Mouse (Mus musculus) heart, postnatal 0 days (tissue): ENCODE results near the gene 1700021F07Rik. TPM values are rescaled to one million over a fixed set of nuclear protein-coding genes. Genes with fewer than 3 reads are reported as not detected.

ENCODE experiments used
- ATAC-seq: fragments of 200-750 bp; cut with Nextera tagmentation; 2 replicates; pipeline ENCODE4 v1.8.0; 2017; ENCODE audit warnings: low read depth, moderate number of reproducible peaks, moderate library complexity; ENCODE audit not compliant: insufficient read depth
- DNase-seq: peaks from one replicate; pipeline ENCODE4 v3.0.0-alpha.2; 2016; ENCODE audit warnings: low spot score
- H3K27ac ChIP-seq: fragments of 300-500 bp; sonication (generic); 2 replicates; pipeline ENCODE4 v1.5.1; 2014; ENCODE audit warnings: low read depth, mild to moderate bottlenecking
- H3K27me3 ChIP-seq: fragments of 300-500 bp; sonication (generic); 2 replicates; pipeline ENCODE4 v1.6.1; 2014; ENCODE audit warnings: low read length, mixed read lengths; ENCODE audit not compliant: control insufficient read depth, insufficient read depth
- H3K36me3 ChIP-seq: fragments of 300-500 bp; sonication (generic); replicated peaks from 2 replicates; pipeline ENCODE4 v1.6.1; 2014; ENCODE audit warnings: low read length, mixed read lengths; ENCODE audit not compliant: control insufficient read depth, insufficient read depth
- H3K4me1 ChIP-seq: fragments of 300-500 bp; sonication (generic); 2 replicates; pipeline ENCODE4 v1.6.1; 2014; ENCODE audit warnings: antibody characterized with exemption; ENCODE audit not compliant: control insufficient read depth, insufficient read depth
- H3K4me2 ChIP-seq: fragments of 300-500 bp; sonication (generic); 2 replicates; pipeline ENCODE4 v1.6.1; 2014; ENCODE audit warnings: low read depth, mild to moderate bottlenecking, low read length, moderate library complexity
- H3K4me3 ChIP-seq: fragments of 300-500 bp; sonication (generic); 2 replicates; pipeline ENCODE4 v1.5.1; 2014; ENCODE audit warnings: low read depth, low read length
- H3K9ac ChIP-seq: fragments of 300-500 bp; sonication (generic); replicated peaks from 2 replicates; pipeline ENCODE4 v1.6.1; 2014; ENCODE audit warnings: low read depth, low read length, mixed read lengths
- H3K9me3 ChIP-seq: fragments of 300-500 bp; sonication (generic); replicated peaks from 2 replicates; pipeline ENCODE4 v1.6.1; 2016; ENCODE audit warnings: low read length; ENCODE audit not compliant: control insufficient read depth
- CTCF ChIP-seq: IDR thresholded peaks from 2 replicates; pipeline ENCODE4 v1.5.1; 2016; ENCODE audit warnings: antibody characterized with exemption, control low read depth, low read depth
- EP300 ChIP-seq: IDR thresholded peaks from 2 replicates; pipeline ENCODE4 v1.6.1; 2016; ENCODE audit warnings: antibody characterized with exemption, low read depth
- WGBS: fragments of 180-500 bp; shearing (Covaris S2); extraction: QIAGEN DNeasy Blood & Tissue Kit; methylation state at CpG from one replicate; pipeline ENCODE4 v1.1.7; 2014; 5-methylcytosine and 5-hydroxymethylcytosine counted together
- polyA plus RNA-seq: library from polyadenylated mRNA; unstranded; fragments of >200 nt; fragmentation: Nextera tagmentation; extraction: Ambion mirVana; gene quantifications from 2 replicates; pipeline ENCODE4 v1.2.1, GENCODE M21; 2015
- total RNA-seq: library from RNA; depleted of rRNA; stranded (reverse); fragments of >200 nt; gene quantifications from 2 replicates; pipeline ENCODE4 v1.2.3, GENCODE M21; 2014; ENCODE audit warnings: low replicate concordance; rRNA removed

1700021F07Rik gene
- not detected in 2 replicates for total RNA-seq
- not detected in 2 replicates for polyA plus RNA-seq

GRCm38 (mm10) chr2:173522376-173522775, at the start of gene 1700021F07Rik:
1700021F07Rik (plus strand) TSS chr2:173522586.
- H3K27me3 ChIP-seq = no peaks in the 10 kb centered on the region
- 88% methylated on average over 18 of the region's 18 CpGs for WGBS
- no peaks in the 10 kb centered on the region for H3K36me3 ChIP-seq
- TF ChIP-seq CTCF (no peak), EP300 (no peak)
- H3K4me2 ChIP-seq = no peak within 1 kb of the TSS
- no peak within 1 kb of the TSS for H3K9ac ChIP-seq
- ATAC-seq (no peak), DNase-seq (no peak)
- no peaks in the 10 kb centered on the region for H3K9me3 ChIP-seq
- H3K4me1 ChIP-seq = no peaks in the 10 kb centered on the region
- no peak within 1 kb of the TSS for H3K4me3 ChIP-seq
- no peak within 1 kb of the TSS for H3K27ac ChIP-seq

DNA sequence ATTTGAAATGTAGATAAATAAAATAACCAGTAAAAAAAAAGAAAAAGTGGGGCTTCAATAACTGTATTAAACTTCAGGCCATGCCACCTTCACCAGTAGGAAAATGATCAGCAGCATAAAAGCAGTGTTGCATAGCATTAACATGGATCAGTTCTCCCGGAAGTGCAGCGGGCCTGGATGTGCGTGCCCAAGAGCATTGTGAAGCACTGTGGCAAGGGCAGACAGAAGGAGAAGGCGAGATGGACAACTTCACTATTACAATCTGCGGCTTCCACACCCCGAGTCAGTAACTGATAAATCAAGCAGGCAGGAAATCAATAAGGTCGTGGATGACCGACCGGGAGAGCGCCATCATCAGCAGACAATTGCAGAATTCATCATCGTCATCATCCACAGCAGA, 49.2 kb upstream of the 1700021F07Rik start:
- Histone ChIP-seq H3K36me3 (no peaks in the 10 kb centered on the region), H3K4me3 (no peak overlapping the region), H3K9ac (no peak overlapping the region), H3K4me1 (no peaks in the 10 kb centered on the region), H3K9me3 (no peaks in the 10 kb centered on the region), H3K27me3 (no peaks in the 10 kb centered on the region), H3K4me2 (no peak overlapping the region), H3K27ac (no peak overlapping the region)
- TF ChIP-seq CTCF = no peak
- no peak for TF ChIP-seq EP300
- DNase-seq (no peak), ATAC-seq (no peak)
- WGBS = 68% methylated on average over 11 of the region's 11 CpGs

- WGBS = 85% methylated on average over 12 of the region's 12 CpGs
Observed at GRCm38 (mm10) chr2:173479050-173479449, 43.3 kb upstream of the 1700021F07Rik start.

DNA sequence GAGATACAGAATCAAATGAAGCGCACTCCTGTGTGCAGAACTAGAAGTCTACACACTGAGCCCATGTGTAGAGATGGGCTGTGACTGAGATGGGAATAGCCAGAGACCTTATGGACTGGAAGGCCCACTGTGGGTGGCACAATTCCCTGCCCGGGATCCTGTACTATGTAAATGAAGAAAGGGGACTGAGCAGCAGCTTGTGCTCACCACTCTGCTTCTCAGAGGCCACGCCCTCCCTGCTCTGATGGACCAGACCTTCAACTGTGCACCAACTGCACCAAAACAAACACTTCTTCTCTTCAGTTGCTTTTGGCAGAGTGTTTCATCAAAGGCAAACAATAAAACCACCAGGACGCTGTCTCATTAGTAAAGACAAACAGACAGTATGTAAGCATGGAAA, 37.9 kb upstream of the 1700021F07Rik start:
- 73% methylated on average over 4 of the region's 4 CpGs for WGBS
- no peak for DNase-seq
- no peaks in the 10 kb centered on the region for H3K36me3 ChIP-seq

More at GRCm38 (mm10) chr2:173479050-173479449, 43.3 kb upstream of the 1700021F07Rik start:
- H3K27ac ChIP-seq = no peak overlapping the region
- H3K27me3 ChIP-seq = no peaks in the 10 kb centered on the region
- ATAC-seq (no peak), DNase-seq (no peak)
- H3K36me3 ChIP-seq = no peaks in the 10 kb centered on the region
- H3K4me2 ChIP-seq = no peak overlapping the region
- H3K4me3 ChIP-seq = no peak overlapping the region
- no peaks in the 10 kb centered on the region for H3K4me1 ChIP-seq
- no peak for TF ChIP-seq EP300
- TF ChIP-seq CTCF = no peak
- no peak overlapping the region for H3K9ac ChIP-seq
- H3K9me3 ChIP-seq = no peaks in the 10 kb centered on the region

GRCm38 (mm10) chr2:173499612-173500011, 22.8 kb upstream of the 1700021F07Rik start:
- Histone ChIP-seq H3K9ac (no peak overlapping the region), H3K4me1 (no peaks in the 10 kb centered on the region), H3K4me2 (no peak overlapping the region), H3K36me3 (no peaks in the 10 kb centered on the region), H3K4me3 (no peak overlapping the region), H3K27me3 (no peaks in the 10 kb centered on the region), H3K9me3 (0 out of 2 replicates have a peak, but pooled peaks cover 3% of the 10 kb centered on the region), H3K27ac (no peak overlapping the region)
- ATAC-seq (no peak), DNase-seq (no peak)
- 74% methylated on average over 2 of the region's 2 CpGs for WGBS
- TF ChIP-seq CTCF = no peak
- no peak for TF ChIP-seq EP300

More for the DNA sequence above, 37.9 kb upstream of the 1700021F07Rik start:
- no peaks in the 10 kb centered on the region for H3K9me3 ChIP-seq
- H3K4me3 ChIP-seq = no peak overlapping the region
- no peaks in the 10 kb centered on the region for H3K27me3 ChIP-seq
- H3K27ac ChIP-seq = no peak overlapping the region
- no peak for ATAC-seq
- TF ChIP-seq CTCF (no peak), EP300 (no peak)
- no peaks in the 10 kb centered on the region for H3K4me1 ChIP-seq
- no peak overlapping the region for H3K4me2 ChIP-seq
- no peak overlapping the region for H3K9ac ChIP-seq

GRCm38 (mm10) chr2:173513977-173514376, 8.4 kb upstream of the 1700021F07Rik start:
- TF ChIP-seq EP300 (no peak), CTCF (no peak)

More at GRCm38 (mm10) chr2:173513977-173514376, 8.4 kb upstream of the 1700021F07Rik start:
- 90% methylated on average over 6 of the region's 6 CpGs for WGBS
- no peak for DNase-seq
- no peak for ATAC-seq
- Histone ChIP-seq H3K4me2 (no peak overlapping the region), H3K9me3 (peaks cover 5% of the 10 kb centered on the region; the same call in 1 of the 2 replicates), H3K4me1 (0 out of 2 replicates have a peak, but pooled peaks cover 6% of the 10 kb centered on the region), H3K27me3 (no peaks in the 10 kb centered on the region), H3K4me3 (no peak overlapping the region), H3K9ac (no peak overlapping the region), H3K27ac (no peak overlapping the region), H3K36me3 (no peaks in the 10 kb centered on the region)
